Mouse (Mus musculus): ENCODE data around the gene H1f0. TPM values are rescaled to one million over a fixed set of nuclear protein-coding genes. Genes with fewer than 3 reads are reported as not detected.

The H1f0 gene
- polyA plus RNA-seq, 1 experiment from 2014 or later = 183 TPM

Small RNA genes within 50 kb of the gene (microRNA-seq; reads per million reads assigned to microRNA genes)
- 0.74 reads per million for gene Mir6956

Other genes with a start within 250 kb of the H1f0 start
- 2.1 and 2.3 TPM in 2 replicates for gene Card10, start 225.4 kb upstream of the H1f0 start, polyA plus RNA-seq (2015; fragmentation: Nextera tagmentation; extraction: Ambion mirVana)
- gene Cdc42ep1, start 185.8 kb upstream of the H1f0 start, polyA plus RNA-seq (2015; fragmentation: Nextera tagmentation; extraction: Ambion mirVana) = 13.1 and 15.7 TPM in 2 replicates
- gene Lgals2, start 172.9 kb upstream of the H1f0 start, polyA plus RNA-seq (2015; fragmentation: Nextera tagmentation; extraction: Ambion mirVana) = 0.31 TPM in 1 of 2 replicates, not detected in the other
- gene Gga1, start 151.3 kb upstream of the H1f0 start, polyA plus RNA-seq (2015; fragmentation: Nextera tagmentation; extraction: Ambion mirVana) = 50.7 and 50.8 TPM in 2 replicates
- not detected in 2 replicates for gene Gm49510, start 128.8 kb upstream of the H1f0 start, polyA plus RNA-seq (2015; fragmentation: Nextera tagmentation; extraction: Ambion mirVana)
- 3.6 and 4.2 TPM in 2 replicates for gene Sh3bp1, start 128.7 kb upstream of the H1f0 start, polyA plus RNA-seq (2015; fragmentation: Nextera tagmentation; extraction: Ambion mirVana)
- 112 and 125 TPM in 2 replicates for gene Pdxp, start 114.5 kb upstream of the H1f0 start, polyA plus RNA-seq (2015; fragmentation: Nextera tagmentation; extraction: Ambion mirVana)
- 80.4 and 93.5 TPM in 2 replicates for gene Lgals1, start 101.7 kb upstream of the H1f0 start, polyA plus RNA-seq (2015; fragmentation: Nextera tagmentation; extraction: Ambion mirVana)
- 62.5 and 65.8 TPM in 2 replicates for gene Nol12, start 93.5 kb upstream of the H1f0 start, polyA plus RNA-seq (2015; fragmentation: Nextera tagmentation; extraction: Ambion mirVana)
- 51.7 and 55.5 TPM in 2 replicates for gene Triobp, start 80.7 kb upstream of the H1f0 start, polyA plus RNA-seq (2015; fragmentation: Nextera tagmentation; extraction: Ambion mirVana)
- not detected in 2 replicates for gene Galr3, start 13.4 kb downstream of the H1f0 start, polyA plus RNA-seq (2015; fragmentation: Nextera tagmentation; extraction: Ambion mirVana)
- 61.0 and 64.3 TPM in 2 replicates for gene Ankrd54, start 34.4 kb downstream of the H1f0 start, polyA plus RNA-seq (2015; fragmentation: Nextera tagmentation; extraction: Ambion mirVana)
- gene Eif3l, start 46.7 kb downstream of the H1f0 start, polyA plus RNA-seq (2015; fragmentation: Nextera tagmentation; extraction: Ambion mirVana) = 165 and 167 TPM in 2 replicates
- 13.9 and 15.8 TPM in 2 replicates for gene Micall1, start 80.4 kb downstream of the H1f0 start, polyA plus RNA-seq (2015; fragmentation: Nextera tagmentation; extraction: Ambion mirVana)
- gene Polr2f, start 112.6 kb downstream of the H1f0 start, polyA plus RNA-seq (2015; fragmentation: Nextera tagmentation; extraction: Ambion mirVana) = 229 and 243 TPM in 2 replicates
- 15.1 and 19.1 TPM in 2 replicates for gene 1700088E04Rik, start 112.8 kb downstream of the H1f0 start, polyA plus RNA-seq (2015; fragmentation: Nextera tagmentation; extraction: Ambion mirVana)
- 2.9 TPM in 2 replicates for gene Sox10, start 136.8 kb downstream of the H1f0 start, polyA plus RNA-seq (2015; fragmentation: Nextera tagmentation; extraction: Ambion mirVana)
- 105 and 108 TPM in 2 replicates for gene Pick1, start 200.7 kb downstream of the H1f0 start, polyA plus RNA-seq (2015; fragmentation: Nextera tagmentation; extraction: Ambion mirVana)
- gene Gm49486, start 200.9 kb downstream of the H1f0 start, polyA plus RNA-seq (2015; fragmentation: Nextera tagmentation; extraction: Ambion mirVana) = 0.78 and 1.6 TPM in 2 replicates
- gene Slc16a8, start 226.3 kb downstream of the H1f0 start, polyA plus RNA-seq (2015; fragmentation: Nextera tagmentation; extraction: Ambion mirVana) = 0.47 and 0.54 TPM in 2 replicates